Mouse (Mus musculus) midbrain, postnatal 0 days (tissue): ENCODE results near the gene Gm45213. TPM values are rescaled to one million over a fixed set of nuclear protein-coding genes. Genes with fewer than 3 reads are reported as not detected.

ENCODE experiments used
- ATAC-seq: fragments of 200-750 bp; cut with Nextera tagmentation; 2 replicates; pipeline ENCODE4 v1.8.0; 2017; ENCODE audit warnings: moderate number of reproducible peaks, mild to moderate bottlenecking, moderate TSS enrichment, moderate library complexity; ENCODE audit not compliant: low FRiP score
- DNase-seq: peaks from one replicate; pipeline ENCODE4 v3.0.0-alpha.2; 2015; ENCODE audit warnings: low spot score
- H3K27ac ChIP-seq: fragments of 300-500 bp; sonication (generic); 2 replicates; pipeline ENCODE4 v1.5.1; 2014; ENCODE audit warnings: low read depth, mild to moderate bottlenecking, low read length, mixed read lengths
- H3K27me3 ChIP-seq: fragments of 300-500 bp; sonication (generic); 2 replicates; pipeline ENCODE4 v1.6.1; 2014; ENCODE audit warnings: low read length, control low read depth, mixed read lengths; ENCODE audit not compliant: insufficient read depth
- H3K36me3 ChIP-seq: fragments of 300-500 bp; sonication (generic); 2 replicates; pipeline ENCODE4 v1.6.1; 2014; ENCODE audit warnings: low read length, control low read depth, mixed read lengths; ENCODE audit not compliant: insufficient read depth
- H3K4me1 ChIP-seq: fragments of 300-500 bp; sonication (generic); 2 replicates; pipeline ENCODE4 v1.6.1; 2014; ENCODE audit warnings: mild to moderate bottlenecking, control low read depth, antibody characterized with exemption, low read length, mixed read lengths; ENCODE audit not compliant: insufficient read depth
- H3K4me2 ChIP-seq: fragments of 300-500 bp; sonication (generic); 2 replicates; pipeline ENCODE4 v1.6.1; 2014; ENCODE audit warnings: low read depth, mild to moderate bottlenecking, low read length, mixed read lengths; ENCODE audit not compliant: poor library complexity, severe bottlenecking
- H3K4me3 ChIP-seq: fragments of 300-500 bp; sonication (generic); 2 replicates; pipeline ENCODE4 v1.5.1; 2014; ENCODE audit warnings: low read depth, mild to moderate bottlenecking, low read length, moderate library complexity
- H3K9ac ChIP-seq: fragments of 300-500 bp; sonication (generic); replicated peaks from 2 replicates; pipeline ENCODE4 v1.6.1; 2014; ENCODE audit warnings: mild to moderate bottlenecking, low read length, moderate library complexity, mixed read lengths; ENCODE audit not compliant: poor library complexity, severe bottlenecking
- H3K9me3 ChIP-seq: fragments of 300-500 bp; sonication (generic); 2 replicates; pipeline ENCODE4 v1.6.1; 2016; ENCODE audit warnings: low read length, control low read depth
- CTCF ChIP-seq: IDR thresholded peaks from 2 replicates; pipeline ENCODE4 v1.5.1; 2016; ENCODE audit warnings: antibody characterized with exemption, mild to moderate bottlenecking
- WGBS: fragments of 180-500 bp; shearing (Covaris S2); extraction: QIAGEN DNeasy Blood & Tissue Kit; methylation state at CpG from one replicate; pipeline ENCODE4 v1.1.7; 2014; 5-methylcytosine and 5-hydroxymethylcytosine counted together
- polyA plus RNA-seq: library from polyadenylated mRNA; unstranded; fragments of >200 nt; fragmentation: Nextera tagmentation; extraction: Ambion mirVana; gene quantifications from 2 replicates; pipeline ENCODE4 v1.2.1, GENCODE M21; 2015
- total RNA-seq: library from RNA; depleted of rRNA; stranded (reverse); fragments of >200 nt; gene quantifications from 2 replicates; pipeline ENCODE4 v1.2.3, GENCODE M21; 2014

Gene Gm45213
- total and polyA plus RNA-seq, 2 experiments from 2014 or later, result not detected

DNA sequence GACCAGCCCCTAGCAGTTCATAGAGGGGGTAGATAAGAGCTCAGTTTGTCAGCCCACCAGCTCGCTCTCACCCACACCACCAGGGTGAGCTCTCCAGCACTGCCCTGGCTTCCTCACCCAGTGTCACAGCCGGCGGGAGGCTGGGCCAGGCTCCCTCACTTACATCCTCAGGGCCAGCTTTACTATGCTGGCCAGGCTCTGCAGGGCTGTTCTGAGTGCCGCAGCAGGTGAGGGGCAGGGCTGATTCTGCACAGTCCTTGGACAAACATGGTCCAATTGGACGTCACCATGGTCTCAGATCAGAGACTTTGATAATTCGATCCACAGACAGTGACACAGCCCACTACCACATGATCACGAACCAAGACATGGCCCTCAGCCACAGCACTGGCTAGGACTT is 48.2 kb downstream of the Gm45213 start:
- no peak for DNase-seq
- H3K27ac ChIP-seq, result no peak overlapping the region
- no peaks in the 10 kb centered on the region for H3K27me3 ChIP-seq
- H3K4me3 ChIP-seq, result no peak overlapping the region
- H3K9me3 ChIP-seq, result no peaks in the 10 kb centered on the region
- H3K9ac ChIP-seq, result no peak overlapping the region
- ATAC-seq, result peak; percentile 52; the same call in 1 of the 2 replicates
- no peaks in the 10 kb centered on the region for H3K4me1 ChIP-seq
- TF ChIP-seq CTCF, result no peak
- peaks cover 42% of the 10 kb centered on the region for H3K36me3 ChIP-seq
- H3K4me2 ChIP-seq, result no peak overlapping the region
- 82% methylated on average over 7 of the region's 7 CpGs for WGBS

DNA sequence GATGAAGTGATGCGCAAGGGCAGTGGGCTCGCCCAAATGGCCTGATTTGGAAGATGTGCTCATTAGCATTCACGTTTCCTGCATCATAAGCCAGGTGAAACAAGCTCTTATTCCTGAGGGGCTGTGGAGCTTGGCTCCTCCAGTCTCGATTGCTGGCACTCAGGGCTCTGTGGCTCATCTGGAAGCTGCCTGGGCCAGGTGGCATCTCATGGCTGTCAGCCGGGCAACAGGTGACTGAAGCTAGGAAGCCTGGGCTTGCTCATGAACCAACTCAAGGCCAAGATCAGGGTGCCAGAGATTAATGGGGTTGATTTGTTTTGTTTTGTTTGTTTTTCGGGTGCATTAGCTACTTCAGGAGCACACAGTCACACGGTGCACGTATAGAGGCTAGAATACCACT is 49.3 kb downstream of the Gm45213 start:
- H3K27ac ChIP-seq, result no peak overlapping the region
- no peaks in the 10 kb centered on the region for H3K9me3 ChIP-seq
- ATAC-seq (no peak), DNase-seq (no peak)
- no peak overlapping the region for H3K9ac ChIP-seq
- no peaks in the 10 kb centered on the region for H3K27me3 ChIP-seq
- no peak for TF ChIP-seq CTCF
- 93% methylated on average over 8 of the region's 8 CpGs for WGBS
- no peak overlapping the region for H3K4me2 ChIP-seq
- H3K4me3 ChIP-seq, result no peak overlapping the region
- peaks cover 31% of the 10 kb centered on the region for H3K36me3 ChIP-seq
- H3K4me1 ChIP-seq, result no peaks in the 10 kb centered on the region

DNA sequence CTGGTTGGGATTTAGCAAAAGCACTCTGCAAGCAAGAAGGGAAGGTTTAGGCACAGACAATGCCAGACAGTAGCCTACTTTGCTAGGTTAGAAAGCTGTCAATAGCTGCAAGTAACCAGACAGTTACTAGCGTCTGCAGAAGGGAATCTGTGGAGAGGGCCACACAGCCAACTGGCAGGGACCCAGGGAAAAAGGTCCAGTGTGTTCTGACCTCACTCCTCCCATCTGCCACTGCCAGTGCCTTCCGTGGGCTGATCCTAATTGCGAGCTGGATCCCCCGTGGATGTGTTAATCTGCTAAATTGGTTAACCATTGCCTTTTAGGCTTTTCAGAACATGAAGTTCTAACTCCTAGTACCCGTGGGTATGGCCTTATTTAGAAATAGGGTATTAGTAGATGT is 50.7 kb downstream of the Gm45213 start:
- no peak overlapping the region for H3K4me3 ChIP-seq
- 72% methylated on average over 5 of the region's 5 CpGs for WGBS
- TF ChIP-seq CTCF, result no peak
- H3K36me3 ChIP-seq, result peaks cover 18% of the 10 kb centered on the region
- peak; percentile 21 for DNase-seq
- no peaks in the 10 kb centered on the region for H3K27me3 ChIP-seq
- no peak for ATAC-seq
- no peak overlapping the region for H3K9ac ChIP-seq
- H3K4me2 ChIP-seq, result no peak overlapping the region
- H3K9me3 ChIP-seq, result no peaks in the 10 kb centered on the region
- H3K27ac ChIP-seq, result no peak overlapping the region
- no peaks in the 10 kb centered on the region for H3K4me1 ChIP-seq

DNA sequence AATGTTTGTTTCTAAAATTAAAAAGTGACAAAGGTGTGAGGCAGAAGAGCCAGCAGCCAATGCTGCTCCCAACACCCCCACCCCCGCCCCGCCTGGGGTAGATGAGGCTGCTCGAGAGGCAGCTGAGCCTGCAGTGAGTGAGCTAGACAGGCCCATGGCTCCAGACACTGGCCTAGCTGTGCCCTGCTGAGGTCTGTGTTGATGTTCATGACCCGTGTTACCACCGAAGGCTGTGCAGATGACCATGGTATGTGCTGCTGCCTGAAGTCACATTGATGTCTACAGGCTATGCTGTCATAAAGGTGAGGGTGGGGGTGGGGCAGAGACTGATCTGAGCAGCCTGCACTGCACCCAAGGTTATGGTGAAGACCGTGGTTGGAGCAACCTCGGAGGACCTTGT is 55.4 kb downstream of the Gm45213 start:
- H3K4me3 ChIP-seq, result no peak overlapping the region
- no peak for TF ChIP-seq CTCF
- DNase-seq, result no peak
- no peak overlapping the region for H3K9ac ChIP-seq
- no peak overlapping the region for H3K4me2 ChIP-seq
- no peak overlapping the region for H3K27ac ChIP-seq
- no peak for ATAC-seq
- WGBS, result 84% methylated on average over 7 of the region's 7 CpGs
- H3K36me3 ChIP-seq, result no peaks in the 10 kb centered on the region
- H3K27me3 ChIP-seq, result no peaks in the 10 kb centered on the region
- H3K4me1 ChIP-seq, result no peaks in the 10 kb centered on the region
- H3K9me3 ChIP-seq, result no peaks in the 10 kb centered on the region

DNA sequence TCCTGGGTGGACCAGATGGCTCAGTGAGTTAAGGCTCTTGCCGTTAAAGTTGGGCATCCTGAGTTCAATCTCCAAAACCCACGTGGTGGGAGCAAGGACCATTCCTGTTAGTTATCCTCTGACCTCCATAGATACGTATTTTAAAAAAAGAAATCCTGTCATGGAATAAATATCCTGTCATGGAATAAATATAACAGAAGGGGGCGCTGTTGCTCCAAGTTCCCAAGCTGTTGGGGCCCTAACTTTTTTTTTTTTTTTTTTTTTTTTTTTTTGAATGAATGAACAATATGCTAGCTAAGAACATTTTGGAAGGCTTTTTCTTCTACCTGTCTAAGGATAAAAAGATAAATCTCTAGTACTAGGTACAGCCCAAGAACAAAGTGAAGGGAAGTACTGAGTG is 58.5 kb downstream of the Gm45213 start:
- no peak overlapping the region for H3K9ac ChIP-seq

DNA sequence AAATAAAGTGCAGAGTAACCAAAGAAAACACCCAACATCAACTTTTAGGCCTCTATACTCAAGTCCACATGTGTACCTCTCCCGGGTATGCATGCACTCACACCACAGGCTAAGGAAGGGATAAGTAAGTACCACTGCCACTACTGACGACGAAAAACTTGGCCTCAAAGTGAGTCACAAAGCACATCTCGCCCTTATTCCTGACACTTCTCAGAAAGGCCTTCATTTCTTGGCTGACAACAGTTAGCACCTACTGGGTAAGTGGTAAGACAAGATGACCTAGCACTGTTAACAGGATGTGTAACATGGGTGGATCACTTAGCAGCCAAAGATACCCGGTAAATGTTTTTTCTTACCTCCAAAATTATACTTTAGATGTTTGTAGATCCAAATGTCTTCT is 61.1 kb downstream of the Gm45213 start:
- whole genome bisulfite sequencing, result 90% methylated on average over 5 of the region's 5 CpGs
- ATAC-seq (no peak), DNase-seq (no peak)
- H3K9me3 ChIP-seq, result no peaks in the 10 kb centered on the region
- H3K4me2 ChIP-seq, result no peak overlapping the region
- no peak overlapping the region for H3K9ac ChIP-seq
- no peak overlapping the region for H3K27ac ChIP-seq
- no peak overlapping the region for H3K4me3 ChIP-seq
- TF ChIP-seq CTCF, result no peak
- no peaks in the 10 kb centered on the region for H3K36me3 ChIP-seq
- H3K4me1 ChIP-seq, result no peaks in the 10 kb centered on the region; the same call in 1 of the 2 replicates
- H3K27me3 ChIP-seq, result no peaks in the 10 kb centered on the region

More for the DNA sequence above, 58.5 kb downstream of the Gm45213 start:
- ATAC-seq, result no peak
- Histone ChIP-seq H3K36me3 (no peaks in the 10 kb centered on the region), H3K27me3 (no peaks in the 10 kb centered on the region), H3K4me3 (no peak overlapping the region), H3K4me2 (no peak overlapping the region), H3K27ac (no peak overlapping the region), H3K4me1 (no peaks in the 10 kb centered on the region), H3K9me3 (no peaks in the 10 kb centered on the region)
- WGBS, result 3% methylated on average over 4 of the region's 4 CpGs
- TF ChIP-seq CTCF, result peak; percentile 83
- peak; percentile 71 for DNase-seq
